Mouse (Mus musculus): ENCODE data around the gene Fgfbp3.

- no peak for TF ChIP-seq CTCF (IDR thresholded peaks at IDR 0.05; ENCODE audit: control insufficient read depth, insufficient read depth, low read length)
- no peak for TF ChIP-seq POLR2A (IDR thresholded peaks at IDR 0.05; ENCODE audit: borderline replicate concordance, control insufficient read depth, low read depth, low read length)
These were observed 13.2 kb upstream of the Fgfbp3 start for GRCm38 (mm10) chr19:36932613-36933012.
